Mouse (Mus musculus) lung, adult 2 months (tissue): ENCODE results near the gene Cpne9.

Source experiments
- CTCF ChIP-seq: fragments of 200-500 bp; IDR thresholded peaks from 2 replicates; pipeline ENCODE4 v1.5.1; 2011; ENCODE audit warnings: mild to moderate bottlenecking, low read length, control low read depth; ENCODE audit not compliant: insufficient read depth
- POLR2A ChIP-seq: fragments of 200-500 bp; IDR thresholded peaks from 2 replicates; pipeline ENCODE4 v1.6.1; 2011; ENCODE audit warnings: low read depth, mild to moderate bottlenecking, control low read depth, low read length, borderline replicate concordance; ENCODE audit errors: extremely low read depth

DNA sequence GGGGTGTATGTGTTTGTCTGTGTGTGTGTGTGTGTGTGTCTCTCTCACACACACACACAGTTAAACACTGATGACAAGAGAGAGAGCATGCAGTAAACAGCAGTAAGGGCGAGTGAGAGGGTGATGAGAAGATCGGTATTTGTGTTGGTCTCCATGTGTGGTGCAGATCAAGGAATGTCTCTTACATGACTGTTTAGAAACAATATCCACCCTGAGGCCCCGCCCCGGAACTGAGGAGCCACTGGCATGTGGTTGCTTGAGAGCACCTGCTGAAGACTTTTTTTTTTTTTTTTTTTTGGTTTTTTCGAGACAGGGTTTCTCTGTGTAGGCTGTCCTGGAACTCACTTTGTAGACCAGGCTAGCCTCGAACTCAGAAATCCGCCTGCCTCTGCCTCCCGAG is 17.7 kb upstream of the Cpne9 start:
- TF ChIP-seq CTCF (no peak), POLR2A (no peak)
